Mouse (Mus musculus) spleen, adult 12 weeks (tissue): Measurements from ENCODE around the gene Ccdc12.

ENCODE experiments used
- DNase-seq: peaks from one replicate; pipeline ENCODE4 v3.0.0; 2022; ENCODE audit warnings: low spot score

Gene Ccdc12

GRCm38 (mm10) chr9:110742295-110742950, 86.1 kb downstream of the Ccdc12 start:
- no peak for DNase-seq

GRCm38 (mm10) chr9:110742951-110743455, 86.7 kb downstream of the Ccdc12 start:
- no peak for DNase-seq

- no peak for DNase-seq
Observed at GRCm38 (mm10) chr9:110743456-110744323, 87.4 kb downstream of the Ccdc12 start.

GRCm38 (mm10) chr9:110745752-110746151, 89.4 kb downstream of the Ccdc12 start:
- no peak for DNase-seq

GRCm38 (mm10) chr9:110746238-110746637, 89.9 kb downstream of the Ccdc12 start:
- no peak for DNase-seq

- no peak for DNase-seq
Observed at GRCm38 (mm10) chr9:110746961-110747360, 90.7 kb downstream of the Ccdc12 start, which contains the start of gene Pth1r. TSS of gene Pth1r (minus strand) at chr9:110747145.

- DNase-seq, result no peak
Observed at GRCm38 (mm10) chr9:110748451-110748850, 92.1 kb downstream of the Ccdc12 start.

GRCm38 (mm10) chr9:110750404-110751187, 94.3 kb downstream of the Ccdc12 start:
- no peak for DNase-seq

- no peak for DNase-seq
Observed at GRCm38 (mm10) chr9:110751412-110751811, 95.1 kb downstream of the Ccdc12 start.

GRCm38 (mm10) chr9:110752917-110753435, 96.7 kb downstream of the Ccdc12 start:
- DNase-seq, result no peak

- no peak for DNase-seq
Observed at GRCm38 (mm10) chr9:110753773-110754172, 97.5 kb downstream of the Ccdc12 start.

GRCm38 (mm10) chr9:110757816-110758215, 101.5 kb downstream of the Ccdc12 start:
- no peak for DNase-seq

- no peak for DNase-seq
Observed at GRCm38 (mm10) chr9:110758605-110759004, 102.3 kb downstream of the Ccdc12 start.

- DNase-seq, result no peak
Observed at GRCm38 (mm10) chr9:110759265-110759664, 103.0 kb downstream of the Ccdc12 start.

- no peak for DNase-seq
Observed at GRCm38 (mm10) chr9:110760886-110761285, 104.6 kb downstream of the Ccdc12 start.
